In genomic region chr7:80044170-80044569, GRCm38 (mm10) we compare ENCODE assay signal across 10 mouse cellular contexts. TPM values are rescaled to one million over a fixed set of nuclear protein-coding genes. Genes with fewer than 3 reads are reported as not detected.
DNase-seq lines count a peak whose midpoint lies in the region; ATAC-seq and TF ChIP-seq lines count a peak whose summit lies in the region.
"Had no signal": no experiment of that assay in that cellular context is flagged by ENCODE, and none has a peak within 500 bp of the region (broad histone marks: within the 10 kb centered on the region; RNA-seq: fewer than 3 reads in every experiment).

No protein-coding gene starts in this region.

- no peak for TF ChIP-seq CTCF in intestine, postnatal 0 days (IDR thresholded peaks at IDR 0.05; ENCODE audit: low read depth)

- H3K36me3 ChIP-seq in intestine, postnatal 0 days (ENCODE audit: control insufficient read depth, insufficient read depth): peaks cover 8% of the 10 kb centered on the region; the same call in 1 of the 2 replicates

- no peaks in the 10 kb centered on the region for H3K9me3 ChIP-seq in intestine, postnatal 0 days (ENCODE audit: control insufficient read depth)

- peak overlapping the region; percentile 28; the same call in 1 of the 2 replicates for H3K27ac ChIP-seq in intestine, postnatal 0 days (ENCODE audit: low read depth, low read length)

- peak; percentile 51 to 82 for DNase-seq in heart, adult 18-20 months
- DNase-seq in heart, postnatal 4 days: no peak
- DNase-seq in brain, adult 2 months (ENCODE audit: low read depth, low spot score): peak; percentile 38
- DNase-seq in lung, postnatal 14 days: peak; percentile 41
- no peak for DNase-seq in gastrocnemius, postnatal 25 days
- DNase-seq in frontal cortex, postnatal 14 days (ENCODE audit: low spot score in 2 of 2): no peak
- no peak for DNase-seq in adipocyte (ENCODE audit: low spot score)
- DNase-seq: cerebellum, adult 18-20 months; layer of hippocampus, postnatal 36 days had no signal

- H3K4me3 ChIP-seq in intestine, postnatal 0 days (ENCODE audit: low read depth, low read length): no peak overlapping the region

- no peak for ATAC-seq in intestine, postnatal 0 days

- no peaks in the 10 kb centered on the region for H3K27me3 ChIP-seq in intestine, postnatal 0 days (replicated peaks; ENCODE audit: control insufficient read depth, insufficient read depth, low read length)

- H3K4me2 ChIP-seq in intestine, postnatal 0 days (replicated peaks; ENCODE audit: low read depth): no peak overlapping the region

- 34% methylated on average over 7 of the region's 7 CpGs for WGBS in intestine, postnatal 0 days

- no peak overlapping the region for H3K9ac ChIP-seq in intestine, postnatal 0 days (ENCODE audit: low read depth, low read length)

- peaks cover 14% of the 10 kb centered on the region; the same call in 1 of the 2 replicates for H3K4me1 ChIP-seq in intestine, postnatal 0 days (replicated peaks; ENCODE audit: control insufficient read depth, insufficient read depth, low read length)

RNA-seq across cellular contexts. Expression of gene Zfp710, which starts 19.6 kb away (rescaled TPM):
- 10 to 100 TPM; 21.6 to 22.4 TPM for total RNA-seq in heart, adult 18-20 months (2021)
- 10 to 100 TPM; 20.3 to 20.7 TPM for total RNA-seq in heart, postnatal 4 days (2021)
- polyA plus RNA-seq in intestine, postnatal 0 days (2015; fragmentation: Nextera tagmentation; extraction: Ambion mirVana): 8.5 and 9.4 TPM in 2 replicates
- total RNA-seq in gastrocnemius, postnatal 25 days (2021): 10 to 100 TPM; 20.8 to 27.9 TPM

Comparison
In these comparisons a context has a peak if more than half of its experiments do, and no peak if none do; other contexts are left out.
1. DNase-seq: peak in heart, adult 18-20 months (2 of 2), brain, adult 2 months (single experiment) and lung, postnatal 14 days (single experiment); none in heart, postnatal 4 days (single experiment), gastrocnemius, postnatal 25 days (single experiment), frontal cortex, postnatal 14 days (0 of 2) and adipocyte (single experiment).